ENCODE assay signal across 8 mouse cellular contexts in the genomic region with DNA sequence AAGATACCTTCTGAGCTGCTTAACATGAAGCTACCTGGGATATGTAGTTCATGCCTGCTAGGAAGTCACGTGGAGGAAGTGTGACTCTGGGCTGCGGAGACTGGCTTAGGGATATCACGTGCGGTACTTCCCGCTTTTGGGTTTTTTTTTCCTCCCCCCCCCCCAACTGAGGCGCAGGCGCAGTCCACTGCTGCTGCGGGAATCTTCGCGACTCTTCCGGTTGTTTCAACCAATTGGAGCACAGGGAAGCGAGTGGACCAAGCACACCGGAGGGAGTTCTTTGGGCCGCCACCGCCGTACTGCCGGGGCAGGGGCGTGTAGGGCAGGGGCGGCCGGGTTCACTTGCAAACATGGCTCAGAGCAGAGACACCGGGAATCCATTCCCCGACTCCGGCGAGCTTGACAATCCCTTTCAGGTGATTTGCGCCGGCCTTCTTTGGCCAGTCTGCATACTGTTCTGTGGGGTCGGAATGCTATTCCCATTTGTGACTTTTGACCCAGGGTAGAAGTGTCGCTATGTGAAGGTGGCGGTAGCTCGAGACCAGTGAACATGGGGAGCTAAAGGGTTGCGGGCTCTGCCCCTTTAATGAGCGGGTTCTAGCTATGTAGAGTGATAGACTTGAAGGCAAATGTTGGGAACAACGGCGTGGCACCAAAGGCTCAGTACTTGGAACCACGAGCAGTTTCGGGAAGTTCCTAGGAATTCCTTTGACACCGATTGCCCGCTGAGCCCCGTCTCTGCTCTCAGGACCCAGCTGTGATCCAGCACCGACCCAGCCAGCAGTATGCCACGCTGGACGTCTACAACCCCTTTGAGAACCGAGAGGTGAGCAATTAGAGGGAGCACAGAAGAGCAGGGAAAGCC. TPM values are rescaled to one million over a fixed set of nuclear protein-coding genes. Genes with fewer than 3 reads are reported as not detected.
DNase-seq lines count a peak whose midpoint lies in the region; ATAC-seq and TF ChIP-seq lines count a peak whose summit lies in the region.

A gene (plus strand): TSS at position 232 of the 865 bp plus-strand sequence.

- TF ChIP-seq POLR2A in kidney, adult 2 months (IDR thresholded peaks at IDR 0.05; ENCODE audit: low read depth, low read length) = peak; percentile 30
- TF ChIP-seq POLR2A in spleen, adult 2 months (IDR thresholded peaks at IDR 0.05; ENCODE audit: low read depth, low read length) = peak; percentile 64; the same call in 1 of the 2 replicates

- peaks cover 78% of the 10 kb centered on the region for H3K36me3 ChIP-seq in embryonic facial prominence, embryonic 13.5 days
- peaks cover 2% of the 10 kb centered on the region for H3K36me3 ChIP-seq in kidney, adult 2 months (ENCODE audit: control insufficient read depth, insufficient read depth, low read length)
- H3K36me3 ChIP-seq in limb, embryonic 12.5 days = peaks cover 79% of the 10 kb centered on the region
- peaks cover 53% of the 10 kb centered on the region for H3K36me3 ChIP-seq in midbrain, embryonic 15.5 days (replicated peaks)
- H3K36me3 ChIP-seq in spleen, adult 2 months (ENCODE audit: control insufficient read depth, insufficient read depth, low read length) = peaks cover 44% of the 10 kb centered on the region

- H3K4me2 ChIP-seq in embryonic facial prominence, embryonic 13.5 days = peak within 1 kb of the TSS; percentile 83
- peak within 1 kb of the TSS; percentile 87 for H3K4me2 ChIP-seq in limb, embryonic 12.5 days
- peak within 1 kb of the TSS; percentile 92 for H3K4me2 ChIP-seq in midbrain, embryonic 15.5 days

- TF ChIP-seq CTCF in kidney, adult 2 months (conservative IDR thresholded peaks at IDR 0.05; ENCODE audit: insufficient read depth, insufficient read length, low read depth, low read length) = no peak
- no peak for TF ChIP-seq CTCF in spleen, adult 2 months (IDR thresholded peaks at IDR 0.05; ENCODE audit: extremely low read depth, insufficient read depth, insufficient read length, insufficient replicate concordance)

- peaks cover 21% of the 10 kb centered on the region for H3K4me1 ChIP-seq in embryonic facial prominence, embryonic 13.5 days
- H3K4me1 ChIP-seq in kidney, adult 2 months (ENCODE audit: control insufficient read depth, insufficient read depth, low read length) = peaks cover 4% of the 10 kb centered on the region
- peaks cover 12% of the 10 kb centered on the region for H3K4me1 ChIP-seq in limb, embryonic 12.5 days (replicated peaks)
- H3K4me1 ChIP-seq in midbrain, embryonic 15.5 days = peaks cover 19% of the 10 kb centered on the region
- H3K4me1 ChIP-seq in spleen, adult 2 months (ENCODE audit: control insufficient read depth, insufficient read depth, insufficient read length) = peaks cover 3% of the 10 kb centered on the region; the same call in 1 of the 2 replicates

- ATAC-seq in embryonic facial prominence, embryonic 13.5 days (ENCODE audit: insufficient number of reproducible peaks, insufficient read depth, low FRiP score, low TSS enrichment, low read depth) = peak; percentile 92
- peak; percentile 94 for ATAC-seq in limb, embryonic 12.5 days (ENCODE audit: insufficient number of reproducible peaks, insufficient read depth, low FRiP score, low TSS enrichment, low read depth)
- ATAC-seq in midbrain, embryonic 15.5 days (replicated peaks) = peak; percentile 98

- WGBS in embryonic facial prominence, embryonic 13.5 days = under 1% methylated on average over 43 of the region's 43 CpGs
- WGBS in kidney, adult 2 months = under 1% methylated on average over 43 of the region's 43 CpGs
- WGBS in limb, embryonic 12.5 days = under 1% methylated on average over 43 of the region's 43 CpGs
- WGBS in midbrain, embryonic 15.5 days = 0% methylated on average over 43 of the region's 43 CpGs
- WGBS in spleen, adult 2 months = under 1% methylated on average over 43 of the region's 43 CpGs

- H3K27ac ChIP-seq in embryonic facial prominence, embryonic 13.5 days = peak within 1 kb of the TSS; percentile 84
- peak within 1 kb of the TSS; percentile 71 for H3K27ac ChIP-seq in kidney, adult 2 months (ENCODE audit: insufficient read depth, low read depth, low read length)
- H3K27ac ChIP-seq in limb, embryonic 12.5 days = peak within 1 kb of the TSS; percentile 77
- peak within 1 kb of the TSS; percentile 74 for H3K27ac ChIP-seq in midbrain, embryonic 15.5 days
- peak within 1 kb of the TSS; percentile 66 for H3K27ac ChIP-seq in spleen, adult 2 months (ENCODE audit: insufficient read depth, low read length)

- no peaks in the 10 kb centered on the region for H3K9me3 ChIP-seq in embryonic facial prominence, embryonic 13.5 days
- no peaks in the 10 kb centered on the region for H3K9me3 ChIP-seq in limb, embryonic 12.5 days
- no peaks in the 10 kb centered on the region for H3K9me3 ChIP-seq in midbrain, embryonic 15.5 days

- H3K27me3 ChIP-seq in embryonic facial prominence, embryonic 13.5 days = no peaks in the 10 kb centered on the region
- no peaks in the 10 kb centered on the region for H3K27me3 ChIP-seq in kidney, adult 2 months (replicated peaks; ENCODE audit: control insufficient read depth, insufficient read depth, low read length)
- H3K27me3 ChIP-seq in limb, embryonic 12.5 days = no peaks in the 10 kb centered on the region
- no peaks in the 10 kb centered on the region for H3K27me3 ChIP-seq in midbrain, embryonic 15.5 days (replicated peaks)
- no peaks in the 10 kb centered on the region for H3K27me3 ChIP-seq in spleen, adult 2 months (ENCODE audit: control insufficient read depth, insufficient read depth, low read length)

- peak within 1 kb of the TSS; percentile 76 for H3K4me3 ChIP-seq in embryonic facial prominence, embryonic 13.5 days
- peak within 1 kb of the TSS; percentile 90 for H3K4me3 ChIP-seq in kidney, adult 2 months (ENCODE audit: insufficient read depth, low read depth, low read length)
- H3K4me3 ChIP-seq in limb, embryonic 12.5 days (replicated peaks) = peak within 1 kb of the TSS; percentile 61
- peak within 1 kb of the TSS; percentile 62 for H3K4me3 ChIP-seq in midbrain, embryonic 15.5 days
- H3K4me3 ChIP-seq in spleen, adult 2 months (ENCODE audit: extremely low read depth, insufficient read depth, insufficient read length) = peak within 1 kb of the TSS; percentile 73

- DNase-seq in 3134 (ENCODE audit: extremely low read depth, insufficient read length, low spot score) = peak; percentile 96
- peak; percentile 89 to 90 for DNase-seq in adrenal gland, postnatal 36 days
- peak; percentile 88 to 94 for DNase-seq in heart, adult 18-20 months
- peak; percentile 97 for DNase-seq in kidney, adult 2 months
- DNase-seq in spleen, adult 2 months (ENCODE audit: low read depth in 1 of 2, low spot score in 2 of 2) = peak; percentile 75 to 93

- peak within 1 kb of the TSS; percentile 91 for H3K9ac ChIP-seq in embryonic facial prominence, embryonic 13.5 days
- peak within 1 kb of the TSS; percentile 82 for H3K9ac ChIP-seq in limb, embryonic 12.5 days (replicated peaks)
- H3K9ac ChIP-seq in midbrain, embryonic 15.5 days = peak within 1 kb of the TSS; percentile 62

RNA-seq across cellular contexts. Expression of the gene that starts here (rescaled TPM):
- 10 to 100 TPM; 77.5 to 96.1 TPM for total RNA-seq in adrenal gland, postnatal 36 days (2021)
- polyA plus RNA-seq in embryonic facial prominence, embryonic 13.5 days (2015; fragmentation: Nextera tagmentation; extraction: Ambion mirVana) = 115 and 125 TPM in 2 replicates
- total RNA-seq in heart, adult 18-20 months (2021) = 10 to 100 TPM; 46.2 to 50.2 TPM
- 138 and 141 TPM in 2 replicates for polyA plus RNA-seq in kidney, adult 2 months (2012; rRNA removed)
- 102 and 107 TPM in 2 replicates for polyA plus RNA-seq in limb, embryonic 12.5 days (2016; fragmentation: Nextera tagmentation; extraction: Ambion mirVana)
- polyA plus RNA-seq in midbrain, embryonic 15.5 days (2015; fragmentation: Nextera tagmentation; extraction: Ambion mirVana) = 144 and 146 TPM in 2 replicates
- 120 and 134 TPM in 2 replicates for polyA plus RNA-seq in spleen, adult 2 months (2012; rRNA removed)

Comparison
In these comparisons a context has a peak if more than half of its experiments do, and no peak if none do; other contexts are left out.
1. Peak in every context shown above with its lines: DNase-seq, ATAC-seq, H3K4me3 ChIP-seq and H3K27ac ChIP-seq.